Mouse (Mus musculus): ENCODE measurements around the gene Atp6v0d1.

GRCm38 (mm10) chr8:105604804-105605381 lies 39.0 kb upstream of the Atp6v0d1 start, which contains the start of gene Ripor1:
- TF ChIP-seq ZNF384 (IDR thresholded peaks at IDR 0.05; ENCODE audit: low read depth, low read length) (no peak), CHD2 (IDR thresholded peaks at IDR 0.05; ENCODE audit: low read depth, low read length) (no peak), ZC3H11A (IDR thresholded peaks at IDR 0.05; ENCODE audit: borderline replicate concordance, low read depth, low read length) (no peak), MAFK (IDR thresholded peaks at IDR 0.05; ENCODE audit: insufficient read depth, low read depth, low read length) (no peak)

Measured in ES-E14 (cell line).